Mouse (Mus musculus) G1E (cell line): ENCODE measurements at regions not wholly inside any gene's neighbourhood (a gene's known extent, or its start where the extent isn't known, plus 50 kb on each side); places are given as distances from the start of the nearest gene placed in this dataset.

Experiments
- ATAC-seq: 2 replicates; pipeline ENCODE4 v1.8.0; 2016; ENCODE audit warnings: mild to moderate bottlenecking; ENCODE audit not compliant: insufficient number of reproducible peaks, poor library complexity, low FRiP score, severe bottlenecking; ENCODE audit errors: extremely low read depth
- DNase-seq: peaks from one replicate; pipeline ENCODE4 v3.0.0; 2012; ENCODE audit warnings: low spot score
- H3K27me3 ChIP-seq: 2 replicates; pipeline ENCODE4 v1.6.1; 2012; ENCODE audit warnings: mild to moderate bottlenecking, low read length, inconsistent platforms; ENCODE audit not compliant: insufficient read depth
- H3K36me3 ChIP-seq: replicated peaks from 2 replicates; pipeline ENCODE3; 2012; ENCODE audit warnings: mild to moderate bottlenecking, inconsistent platforms
- H3K4me1 ChIP-seq: 2 replicates; pipeline ENCODE4 v1.6.1; 2012; ENCODE audit warnings: low read depth, low read length, inconsistent platforms, mixed read lengths; ENCODE audit not compliant: insufficient read depth
- H3K4me3 ChIP-seq: 2 replicates; pipeline ENCODE4 v1.5.1; 2012; ENCODE audit warnings: low read depth, mild to moderate bottlenecking, inconsistent platforms, low read length, moderate library complexity, mixed read lengths
- H3K9me3 ChIP-seq: replicated peaks from 2 replicates; pipeline ENCODE4 v1.6.1; 2012; ENCODE audit warnings: inconsistent platforms
- CTCF ChIP-seq: IDR thresholded peaks from 2 replicates; pipeline ENCODE4 v1.5.1; 2012; ENCODE audit warnings: low read depth, low read length, inconsistent platforms, mixed read lengths
- GATA1 ChIP-seq: IDR thresholded peaks from 2 replicates; pipeline ENCODE4 v1.6.1; 2012; ENCODE audit warnings: borderline replicate concordance, low read length, inconsistent platforms, mixed read lengths
- GATA2 ChIP-seq: IDR thresholded peaks from 2 replicates; pipeline ENCODE4 v1.6.1; 2012; ENCODE audit warnings: low read depth, low read length, inconsistent platforms, borderline replicate concordance
- POLR2AphosphoS5 ChIP-seq: IDR thresholded peaks from 2 replicates; pipeline ENCODE4 v1.6.1; 2012; ENCODE audit warnings: low read depth, low read length, inconsistent platforms; ENCODE audit not compliant: insufficient replicate concordance
- TAL1 ChIP-seq: conservative IDR thresholded peaks from 2 replicates; pipeline ENCODE4 v1.6.1; 2012; ENCODE audit warnings: low read depth, low read length, inconsistent platforms, mixed read lengths

GRCm38 (mm10) chr4:131076628-131077027 is 132.4 kb downstream of the Matn1 start:
- no peak overlapping the region for H3K4me3 ChIP-seq
- ATAC-seq = no peak

GRCm38 (mm10) chr4:131080113-131080512 is 135.9 kb downstream of the Matn1 start:
- TF ChIP-seq CTCF (no peak), TAL1 (no peak), GATA1 (no peak), GATA2 (no peak), POLR2AphosphoS5 (no peak)
- no peak for ATAC-seq

More at GRCm38 (mm10) chr4:131076628-131077027, 132.4 kb downstream of the Matn1 start:
- H3K4me1 ChIP-seq = no peaks in the 10 kb centered on the region
- H3K27me3 ChIP-seq = 0 out of 2 replicates have a peak, but pooled peaks cover 4% of the 10 kb centered on the region
- DNase-seq = no peak
- TF ChIP-seq POLR2AphosphoS5 (no peak), GATA2 (no peak), TAL1 (no peak), CTCF (no peak), GATA1 (no peak)
- H3K36me3 ChIP-seq = no peaks in the 10 kb centered on the region
- H3K9me3 ChIP-seq = no peaks in the 10 kb centered on the region

GRCm38 (mm10) chr4:131083405-131083804 is 139.2 kb downstream of the Matn1 start:
- H3K27me3 ChIP-seq = 0 out of 2 replicates have a peak, but pooled peaks cover 2% of the 10 kb centered on the region
- H3K36me3 ChIP-seq = no peaks in the 10 kb centered on the region
- no peak for TF ChIP-seq POLR2AphosphoS5
- TF ChIP-seq TAL1 = no peak
- TF ChIP-seq CTCF = no peak
- no peak for TF ChIP-seq GATA1
- TF ChIP-seq GATA2 = no peak
- DNase-seq (no peak), ATAC-seq (no peak)
- H3K4me1 ChIP-seq = no peaks in the 10 kb centered on the region
- H3K4me3 ChIP-seq = no peak overlapping the region
- no peaks in the 10 kb centered on the region for H3K9me3 ChIP-seq

More at GRCm38 (mm10) chr4:131080113-131080512, 135.9 kb downstream of the Matn1 start:
- H3K4me1 ChIP-seq = no peaks in the 10 kb centered on the region
- H3K27me3 ChIP-seq = 0 out of 2 replicates have a peak, but pooled peaks cover 2% of the 10 kb centered on the region
- no peaks in the 10 kb centered on the region for H3K36me3 ChIP-seq
- no peak overlapping the region for H3K4me3 ChIP-seq
- DNase-seq = no peak
- no peaks in the 10 kb centered on the region for H3K9me3 ChIP-seq

GRCm38 (mm10) chr4:131097421-131097820 is 153.2 kb downstream of the Matn1 start:
- TF ChIP-seq TAL1 = no peak
- no peak for TF ChIP-seq POLR2AphosphoS5
- TF ChIP-seq GATA1 = no peak
- TF ChIP-seq GATA2 = no peak
- TF ChIP-seq CTCF = no peak
- Histone ChIP-seq H3K27me3 (peaks cover 3% of the 10 kb centered on the region; the same call in 1 of the 2 replicates), H3K4me3 (no peak overlapping the region), H3K36me3 (no peaks in the 10 kb centered on the region), H3K9me3 (no peaks in the 10 kb centered on the region), H3K4me1 (no peaks in the 10 kb centered on the region)
- ATAC-seq = no peak
- no peak for DNase-seq

GRCm38 (mm10) chr4:131100093-131100795 is 156.1 kb downstream of the Matn1 start:
- ATAC-seq (no peak), DNase-seq (no peak)
- Histone ChIP-seq H3K27me3 (peaks cover 3% of the 10 kb centered on the region; the same call in 1 of the 2 replicates), H3K9me3 (no peaks in the 10 kb centered on the region), H3K4me3 (no peak overlapping the region), H3K36me3 (no peaks in the 10 kb centered on the region), H3K4me1 (no peaks in the 10 kb centered on the region)
- no peak for TF ChIP-seq TAL1
- no peak for TF ChIP-seq CTCF
- no peak for TF ChIP-seq GATA2
- no peak for TF ChIP-seq POLR2AphosphoS5
- TF ChIP-seq GATA1 = no peak

- no peak for TF ChIP-seq POLR2AphosphoS5
- TF ChIP-seq GATA2 = no peak
- TF ChIP-seq CTCF = no peak
- TF ChIP-seq GATA1 = no peak
- TF ChIP-seq TAL1 = no peak
- H3K4me1 ChIP-seq = no peaks in the 10 kb centered on the region
- no peaks in the 10 kb centered on the region for H3K36me3 ChIP-seq
- no peaks in the 10 kb centered on the region for H3K9me3 ChIP-seq
- H3K27me3 ChIP-seq = peaks cover 3% of the 10 kb centered on the region; the same call in 1 of the 2 replicates
- H3K4me3 ChIP-seq = no peak overlapping the region
- no peak for ATAC-seq
- DNase-seq = no peak
These were observed 156.6 kb downstream of the Matn1 start for GRCm38 (mm10) chr4:131100796-131101156.
